Mouse (Mus musculus): ENCODE data around the gene Aldh16a1. TPM values are rescaled to one million over a fixed set of nuclear protein-coding genes. Genes with fewer than 3 reads are reported as not detected.
A peak's percentile ranks its signal among the peaks of the same experiment; 100 is the strongest.

Gene Aldh16a1
- polyA plus RNA-seq, 1 experiment from 2014 or later: 25.7 TPM

- Histone ChIP-seq H3K36me3 (ENCODE audit: control insufficient read depth, insufficient read depth, low read length) (no peaks in the 10 kb centered on the region; the same call in 1 of the 2 replicates), H3K4me3 (ENCODE audit: low read depth, low read length) (peak within 1 kb of the TSS; percentile 34), H3K4me1 (ENCODE audit: control insufficient read depth, insufficient read depth, low read length) (peaks cover 5% of the 10 kb centered on the region), H3K4me2 (peak within 1 kb of the TSS; percentile 59), H3K27me3 (ENCODE audit: control insufficient read depth, insufficient read depth, low read length) (peaks cover 63% of the 10 kb centered on the region), H3K9ac (ENCODE audit: low read length) (peak within 1 kb of the TSS; percentile 49), H3K9me3 (ENCODE audit: control insufficient read depth, low read length) (no peaks in the 10 kb centered on the region), H3K27ac (ENCODE audit: low read depth, low read length) (no peak within 1 kb of the TSS)
- DNase-seq (ENCODE audit: low spot score, missing footprints) (peak; percentile 89), ATAC-seq (ENCODE audit: low FRiP score) (no peak)
- WGBS: 2% methylated on average over 40 of the region's 41 CpGs
These were observed 9.5 kb upstream of the Aldh16a1 start, which contains the start of gene Slc17a7 for GRCm38 (mm10) chr7:45163735-45164490. Slc17a7 (plus strand) TSS chr7:45163949.

- Histone ChIP-seq H3K4me2 (no peak overlapping the region), H3K36me3 (ENCODE audit: control insufficient read depth, insufficient read depth, low read length) (no peaks in the 10 kb centered on the region; the same call in 1 of the 2 replicates), H3K9ac (ENCODE audit: low read length) (no peak overlapping the region), H3K9me3 (ENCODE audit: control insufficient read depth, low read length) (no peaks in the 10 kb centered on the region), H3K27ac (ENCODE audit: low read depth, low read length) (no peak overlapping the region), H3K4me1 (ENCODE audit: control insufficient read depth, insufficient read depth, low read length) (peaks cover 5% of the 10 kb centered on the region), H3K4me3 (ENCODE audit: low read depth, low read length) (peak overlapping the region; percentile 34; the same call in 1 of the 2 replicates), H3K27me3 (ENCODE audit: control insufficient read depth, insufficient read depth, low read length) (peaks cover 55% of the 10 kb centered on the region)
- ATAC-seq (ENCODE audit: low FRiP score) (no peak), DNase-seq (ENCODE audit: low spot score, missing footprints) (no peak)
- 66% methylated on average over 9 of the region's 9 CpGs for WGBS
These were observed 8.7 kb upstream of the Aldh16a1 start for GRCm38 (mm10) chr7:45162996-45163615.

- peak; percentile 12; the same call in 1 of the 2 replicates for ATAC-seq (ENCODE audit: low FRiP score)
- no peak for DNase-seq (ENCODE audit: low spot score, missing footprints)
- Histone ChIP-seq H3K9ac (ENCODE audit: low read length) (no peak overlapping the region), H3K27me3 (ENCODE audit: control insufficient read depth, insufficient read depth, low read length) (peaks cover 49% of the 10 kb centered on the region), H3K4me2 (peak overlapping the region; percentile 55), H3K36me3 (ENCODE audit: control insufficient read depth, insufficient read depth, low read length) (no peaks in the 10 kb centered on the region; the same call in 1 of the 2 replicates), H3K4me1 (ENCODE audit: control insufficient read depth, insufficient read depth, low read length) (peaks cover 5% of the 10 kb centered on the region), H3K4me3 (ENCODE audit: low read depth, low read length) (no peak overlapping the region), H3K27ac (ENCODE audit: low read depth, low read length) (no peak overlapping the region), H3K9me3 (ENCODE audit: control insufficient read depth, low read length) (no peaks in the 10 kb centered on the region)
- 27% methylated on average over 6 of the region's 6 CpGs for WGBS
These were observed 8.2 kb upstream of the Aldh16a1 start for GRCm38 (mm10) chr7:45162551-45162950.

GRCm38 (mm10) chr7:45161612-45162473 is 7.5 kb upstream of the Aldh16a1 start:
- peak; percentile 98 for DNase-seq (ENCODE audit: low spot score, missing footprints)
- Histone ChIP-seq H3K36me3 (ENCODE audit: control insufficient read depth, insufficient read depth, low read length) (no peaks in the 10 kb centered on the region; the same call in 1 of the 2 replicates), H3K9ac (ENCODE audit: low read length) (no peak overlapping the region), H3K4me2 (peak overlapping the region; percentile 55), H3K27ac (ENCODE audit: low read depth, low read length) (no peak overlapping the region), H3K4me1 (ENCODE audit: control insufficient read depth, insufficient read depth, low read length) (peaks cover 5% of the 10 kb centered on the region), H3K4me3 (ENCODE audit: low read depth, low read length) (peak overlapping the region; percentile 29), H3K9me3 (ENCODE audit: control insufficient read depth, low read length) (no peaks in the 10 kb centered on the region), H3K27me3 (ENCODE audit: control insufficient read depth, insufficient read depth, low read length) (peaks cover 42% of the 10 kb centered on the region)
- 5% methylated on average over 35 of the region's 35 CpGs for WGBS
- peak; percentile 89 for ATAC-seq (ENCODE audit: low FRiP score)

- DNase-seq (ENCODE audit: low spot score, missing footprints) (no peak), ATAC-seq (ENCODE audit: low FRiP score) (no peak)
- Histone ChIP-seq H3K9ac (ENCODE audit: low read length) (no peak overlapping the region), H3K27me3 (ENCODE audit: control insufficient read depth, insufficient read depth, low read length) (peaks cover 33% of the 10 kb centered on the region), H3K9me3 (ENCODE audit: control insufficient read depth, low read length) (no peaks in the 10 kb centered on the region), H3K36me3 (ENCODE audit: control insufficient read depth, insufficient read depth, low read length) (no peaks in the 10 kb centered on the region; the same call in 1 of the 2 replicates), H3K4me1 (ENCODE audit: control insufficient read depth, insufficient read depth, low read length) (peaks cover 5% of the 10 kb centered on the region), H3K4me2 (no peak overlapping the region), H3K27ac (ENCODE audit: low read depth, low read length) (no peak overlapping the region), H3K4me3 (ENCODE audit: low read depth, low read length) (no peak overlapping the region)
- WGBS: 93% methylated on average over 3 of the region's 3 CpGs
These were observed 6.5 kb upstream of the Aldh16a1 start for GRCm38 (mm10) chr7:45160866-45161265.

GRCm38 (mm10) chr7:45160316-45160800 is 6.0 kb upstream of the Aldh16a1 start:
- Histone ChIP-seq H3K4me3 (ENCODE audit: low read depth, low read length) (no peak overlapping the region), H3K36me3 (ENCODE audit: control insufficient read depth, insufficient read depth, low read length) (no peaks in the 10 kb centered on the region; the same call in 1 of the 2 replicates), H3K27ac (ENCODE audit: low read depth, low read length) (no peak overlapping the region), H3K4me1 (ENCODE audit: control insufficient read depth, insufficient read depth, low read length) (peaks cover 5% of the 10 kb centered on the region), H3K27me3 (ENCODE audit: control insufficient read depth, insufficient read depth, low read length) (peaks cover 28% of the 10 kb centered on the region), H3K9ac (ENCODE audit: low read length) (no peak overlapping the region), H3K4me2 (no peak overlapping the region), H3K9me3 (ENCODE audit: control insufficient read depth, low read length) (no peaks in the 10 kb centered on the region)
- DNase-seq (ENCODE audit: low spot score, missing footprints): no peak
- whole genome bisulfite sequencing: 95% methylated on average over 6 of the region's 6 CpGs
- ATAC-seq (ENCODE audit: low FRiP score): no peak

- WGBS: 92% methylated on average over 6 of the region's 6 CpGs
- no peak overlapping the region for H3K4me3 ChIP-seq (ENCODE audit: low read depth, low read length)
These were observed 4.6 kb upstream of the Aldh16a1 start for GRCm38 (mm10) chr7:45158991-45159390.

GRCm38 (mm10) chr7:45157459-45157858 is 3.1 kb upstream of the Aldh16a1 start:
- H3K4me2 ChIP-seq: no peak overlapping the region
- ATAC-seq (ENCODE audit: low FRiP score): no peak
- 94% methylated on average over 14 of the region's 14 CpGs for WGBS

More at GRCm38 (mm10) chr7:45158991-45159390, 4.6 kb upstream of the Aldh16a1 start:
- H3K9me3 ChIP-seq (ENCODE audit: control insufficient read depth, low read length): no peaks in the 10 kb centered on the region
- DNase-seq (ENCODE audit: low spot score, missing footprints) (no peak), ATAC-seq (ENCODE audit: low FRiP score) (no peak)
- H3K36me3 ChIP-seq (ENCODE audit: control insufficient read depth, insufficient read depth, low read length): no peaks in the 10 kb centered on the region; the same call in 1 of the 2 replicates
- H3K4me2 ChIP-seq: no peak overlapping the region
- no peak overlapping the region for H3K27ac ChIP-seq (ENCODE audit: low read depth, low read length)
- H3K4me1 ChIP-seq (ENCODE audit: control insufficient read depth, insufficient read depth, low read length): peaks cover 6% of the 10 kb centered on the region
- H3K9ac ChIP-seq (ENCODE audit: low read length): no peak overlapping the region
- H3K27me3 ChIP-seq (ENCODE audit: control insufficient read depth, insufficient read depth, low read length): peaks cover 14% of the 10 kb centered on the region

More at GRCm38 (mm10) chr7:45157459-45157858, 3.1 kb upstream of the Aldh16a1 start:
- no peaks in the 10 kb centered on the region for H3K9me3 ChIP-seq (ENCODE audit: control insufficient read depth, low read length)
- no peak for DNase-seq (ENCODE audit: low spot score, missing footprints)
- no peaks in the 10 kb centered on the region for H3K27me3 ChIP-seq (ENCODE audit: control insufficient read depth, insufficient read depth, low read length)
- H3K27ac ChIP-seq (ENCODE audit: low read depth, low read length): no peak overlapping the region
- H3K4me3 ChIP-seq (ENCODE audit: low read depth, low read length): no peak overlapping the region
- no peak overlapping the region for H3K9ac ChIP-seq (ENCODE audit: low read length)
- peaks cover 8% of the 10 kb centered on the region; the same call in 1 of the 2 replicates for H3K4me1 ChIP-seq (ENCODE audit: control insufficient read depth, insufficient read depth, low read length)
- no peaks in the 10 kb centered on the region; the same call in 1 of the 2 replicates for H3K36me3 ChIP-seq (ENCODE audit: control insufficient read depth, insufficient read depth, low read length)
